9 mouse cellular contexts compared by ENCODE assay signal in genomic region chrX:98890406-98891116, GRCm38 (mm10). TPM values are rescaled to one million over a fixed set of nuclear protein-coding genes. Genes with fewer than 3 reads are reported as not detected.
DNase-seq lines count a peak whose midpoint lies in the region; ATAC-seq and TF ChIP-seq lines count a peak whose summit lies in the region.
"Had no signal": no experiment of that assay in that cellular context is flagged by ENCODE, and none has a peak within 500 bp of the region (broad histone marks: within the 10 kb centered on the region; RNA-seq: fewer than 3 reads in every experiment).

Gene Ophn1 (minus strand): TSS chrX:98891025.

- peak; percentile 96 for ATAC-seq in forebrain, embryonic 13.5 days
- peak; percentile 91 for ATAC-seq in heart, embryonic 16.5 days (replicated peaks; ENCODE audit: extremely low read depth, insufficient read depth, low FRiP score)
- peak; percentile 73 for ATAC-seq in liver, embryonic 13.5 days (ENCODE audit: low read depth)
- peak; percentile 91 for ATAC-seq in neural tube, embryonic 11.5 days (ENCODE audit: insufficient read depth, low FRiP score, low TSS enrichment)

- peak within 1 kb of the TSS; percentile 60 for H3K4me2 ChIP-seq in forebrain, embryonic 13.5 days
- peak within 1 kb of the TSS; percentile 79 for H3K4me2 ChIP-seq in heart, embryonic 16.5 days (ENCODE audit: low read depth, low read length)
- peak within 1 kb of the TSS; percentile 62 for H3K4me2 ChIP-seq in liver, embryonic 13.5 days
- peak within 1 kb of the TSS; percentile 43 for H3K4me2 ChIP-seq in neural tube, embryonic 11.5 days (ENCODE audit: low read depth)

- H3K4me3 ChIP-seq in C2C12 (ENCODE audit: insufficient read depth, poor library complexity, severe bottlenecking) = no peak within 1 kb of the TSS
- H3K4me3 ChIP-seq in brown adipose tissue, adult 24 weeks (ENCODE audit: insufficient read depth, low read depth, low read length) = peak within 1 kb of the TSS; percentile 92
- peak within 1 kb of the TSS; percentile 52 for H3K4me3 ChIP-seq in forebrain, embryonic 13.5 days
- H3K4me3 ChIP-seq in heart, embryonic 16.5 days (ENCODE audit: low read length) = peak within 1 kb of the TSS; percentile 66
- H3K4me3 ChIP-seq in liver, embryonic 13.5 days (replicated peaks) = peak within 1 kb of the TSS; percentile 54
- peak within 1 kb of the TSS; percentile 40 for H3K4me3 ChIP-seq in neural tube, embryonic 11.5 days (ENCODE audit: low read depth, low read length)

- H3K4me1 ChIP-seq in brown adipose tissue, adult 24 weeks (ENCODE audit: control insufficient read depth, insufficient read depth, insufficient read length, low read length) = peaks cover 7% of the 10 kb centered on the region; the same call in 1 of the 2 replicates
- H3K4me1 ChIP-seq in forebrain, embryonic 13.5 days = peaks cover 8% of the 10 kb centered on the region; the same call in 1 of the 2 replicates
- no peaks in the 10 kb centered on the region for H3K4me1 ChIP-seq in heart, embryonic 16.5 days (ENCODE audit: control insufficient read depth, insufficient read depth, low read length)
- no peaks in the 10 kb centered on the region for H3K4me1 ChIP-seq in liver, embryonic 13.5 days (replicated peaks)
- H3K4me1 ChIP-seq in neural tube, embryonic 11.5 days (ENCODE audit: control insufficient read depth, insufficient read depth, low read length) = no peaks in the 10 kb centered on the region

- WGBS in forebrain, embryonic 13.5 days = 16% methylated on average over 41 of the region's 48 CpGs
- WGBS in heart, embryonic 16.5 days = 11% methylated on average over 46 of the region's 48 CpGs
- 9% methylated on average over 41 of the region's 48 CpGs for WGBS in liver, embryonic 13.5 days (ENCODE audit: insufficient replicate concordance)
- 16% methylated on average over 45 of the region's 48 CpGs for WGBS in neural tube, embryonic 11.5 days

- DNase-seq in kidney, postnatal 36 days = peak; percentile 71 to 76
- DNase-seq in liver, embryonic 13.5 days = peak; percentile 4
- DNase-seq in neural tube, embryonic 11.5 days (ENCODE audit: low spot score) = peak; percentile 74
- peak; percentile 57 to 58 for DNase-seq in urinary bladder, adult 18-20 months (ENCODE audit: low spot score in 2 of 2)

- no peaks in the 10 kb centered on the region for H3K79me3 ChIP-seq in C2C12 (ENCODE audit: low read depth)

- H3K9me3 ChIP-seq in forebrain, embryonic 13.5 days (replicated peaks) = no peaks in the 10 kb centered on the region
- no peaks in the 10 kb centered on the region for H3K9me3 ChIP-seq in heart, embryonic 16.5 days (replicated peaks; ENCODE audit: control insufficient read depth, low read length)
- no peaks in the 10 kb centered on the region for H3K9me3 ChIP-seq in liver, embryonic 13.5 days (replicated peaks)
- no peaks in the 10 kb centered on the region for H3K9me3 ChIP-seq in neural tube, embryonic 11.5 days (ENCODE audit: control insufficient read depth, low read length)
- H3K9me3 ChIP-seq: G1E had no signal

- H3K27me3 ChIP-seq in C2C12 (ENCODE audit: control insufficient read depth, insufficient read depth, insufficient read length) = no peaks in the 10 kb centered on the region
- H3K27me3 ChIP-seq in forebrain, embryonic 13.5 days = no peaks in the 10 kb centered on the region
- no peaks in the 10 kb centered on the region for H3K27me3 ChIP-seq in heart, embryonic 16.5 days (ENCODE audit: control insufficient read depth, insufficient read depth, low read length)
- peaks cover 27% of the 10 kb centered on the region for H3K27me3 ChIP-seq in liver, embryonic 13.5 days
- H3K27me3 ChIP-seq in neural tube, embryonic 11.5 days (ENCODE audit: control insufficient read depth, insufficient read depth, low read length) = no peaks in the 10 kb centered on the region; the same call in 1 of the 2 replicates

- peak within 1 kb of the TSS; percentile 51 for H3ac ChIP-seq in C2C12 (ENCODE audit: control insufficient read depth, insufficient read length, low read depth)

- H3K36me3 ChIP-seq in C2C12 (ENCODE audit: control insufficient read depth, insufficient read depth) = no peaks in the 10 kb centered on the region
- H3K36me3 ChIP-seq in forebrain, embryonic 13.5 days (ENCODE audit: poor library complexity, severe bottlenecking) = no peaks in the 10 kb centered on the region
- no peaks in the 10 kb centered on the region for H3K36me3 ChIP-seq in heart, embryonic 16.5 days (ENCODE audit: control insufficient read depth, insufficient read depth)
- no peaks in the 10 kb centered on the region for H3K36me3 ChIP-seq in liver, embryonic 13.5 days
- no peaks in the 10 kb centered on the region for H3K36me3 ChIP-seq in neural tube, embryonic 11.5 days (ENCODE audit: control insufficient read depth, insufficient read depth, low read length)
- H3K36me3 ChIP-seq: G1E had no signal

- H3K27ac ChIP-seq in brown adipose tissue, adult 24 weeks (replicated peaks; ENCODE audit: low read depth, low read length) = peak within 1 kb of the TSS; percentile 92
- H3K27ac ChIP-seq in forebrain, embryonic 13.5 days = peak within 1 kb of the TSS; percentile 86
- peak within 1 kb of the TSS; percentile 82 for H3K27ac ChIP-seq in heart, embryonic 16.5 days (ENCODE audit: low read length)
- no peak within 1 kb of the TSS for H3K27ac ChIP-seq in liver, embryonic 13.5 days
- peak within 1 kb of the TSS; percentile 47 for H3K27ac ChIP-seq in neural tube, embryonic 11.5 days (ENCODE audit: low read depth, low read length)

- peak; percentile 11 for TF ChIP-seq CTCF in C2C12 (IDR thresholded peaks at IDR 0.05; ENCODE audit: control insufficient read depth, insufficient read depth, insufficient read length)

- H3K79me2 ChIP-seq in C2C12 (ENCODE audit: control insufficient read depth, insufficient read depth) = no peaks in the 10 kb centered on the region

- peak within 1 kb of the TSS; percentile 71 for H3K9ac ChIP-seq in forebrain, embryonic 13.5 days
- H3K9ac ChIP-seq in heart, embryonic 16.5 days (ENCODE audit: low read length) = peak within 1 kb of the TSS; percentile 70
- no peak within 1 kb of the TSS; the same call in 1 of the 2 replicates for H3K9ac ChIP-seq in liver, embryonic 13.5 days
- peak within 1 kb of the TSS; percentile 58 for H3K9ac ChIP-seq in neural tube, embryonic 11.5 days (ENCODE audit: low read length)

TF ChIP-seq in C2C12, 6 proteins besides CTCF, POLR2A, EP300 and RAD21:
- no peak for TF ChIP-seq USF1 (IDR thresholded peaks at IDR 0.05; ENCODE audit: low read depth)
- no peak for TF ChIP-seq MAX (IDR thresholded peaks at IDR 0.05)
- TF ChIP-seq CEBPB (IDR thresholded peaks at IDR 0.05; ENCODE audit: low read depth) = no peak
- no peak for TF ChIP-seq MYOD1 (IDR thresholded peaks at IDR 0.05; ENCODE audit: control insufficient read depth, insufficient read length, low read depth)
- TF ChIP-seq MYOG (IDR thresholded peaks at IDR 0.05; ENCODE audit: control insufficient read depth, extremely low read depth, insufficient read length) = no peak
- no peak for TF ChIP-seq FOSL1 (IDR thresholded peaks at IDR 0.05; ENCODE audit: insufficient read depth, low read length, poor library complexity, severe bottlenecking)

RNA-seq across cellular contexts. Expression of gene Ophn1, which starts in this region (rescaled TPM):
- polyA plus RNA-seq in C2C12 (2012; fragmentation: generic; extraction: Trizol) = 1.3 TPM
- polyA plus RNA-seq in brown adipose tissue, adult 24 weeks (2012; ENCODE audit: insufficient read depth, insufficient read length, missing spikeins) = 13.8 and 15.3 TPM in 2 replicates
- 32.9 and 34.4 TPM in 2 replicates for polyA plus RNA-seq in forebrain, embryonic 13.5 days (2015; fragmentation: Nextera tagmentation; extraction: Ambion mirVana)
- 7.0 and 8.3 TPM in 2 replicates for polyA plus RNA-seq in heart, embryonic 16.5 days (2015; fragmentation: Nextera tagmentation; extraction: Ambion mirVana)
- 2.1 and 2.7 TPM in 2 replicates for polyA plus RNA-seq in liver, embryonic 13.5 days (2015; fragmentation: Nextera tagmentation; extraction: Ambion mirVana)
- 17.4 and 18.4 TPM in 2 replicates for polyA plus RNA-seq in neural tube, embryonic 11.5 days (2014; fragmentation: Nextera tagmentation; extraction: Ambion mirVana)
- polyA plus RNA-seq: G1E had no signal

Comparison
In these comparisons a context has a peak if more than half of its experiments do, and no peak if none do; other contexts are left out.
1. DNase-seq: peak in every context shown above with its lines; median percentile 74 in neural tube, embryonic 11.5 days; 74 in kidney, postnatal 36 days; 58 in urinary bladder, adult 18-20 months; 4 in liver, embryonic 13.5 days.